Mouse (Mus musculus): ENCODE results near the gene Pbx1. TPM values are rescaled to one million over a fixed set of nuclear protein-coding genes. Genes with fewer than 3 reads are reported as not detected.

Pbx1 gene
- total RNA-seq, 2 experiments from 2014 or later = 16.9 to 29.3 TPM

GRCm38 (mm10) chr1:168069740-168070139, 362.3 kb downstream of the Pbx1 start:
- Histone ChIP-seq H3K27ac (no peak overlapping the region), H3K4me3 (no peak overlapping the region)
- DNase-seq = no peak
- TF ChIP-seq CTCF (IDR thresholded peaks at IDR 0.05) = no peak
- intact Hi-C loops (cut with DNase I) = no loop called here

All from gastrocnemius, adult 2 months (tissue).